Mouse (Mus musculus) heart, adult 10 weeks (tissue): ENCODE measurements around the gene Trpm7. TPM values are rescaled to one million over a fixed set of nuclear protein-coding genes. Genes with fewer than 3 reads are reported as not detected.

Source experiments
- polyA plus RNA-seq: library from polyadenylated mRNA; stranded (reverse); fragments of 350-450 nt; fragmentation: Illumina TruSeq; extraction: RNeasy Lipid Tissue Mini Kit (QIAGEN cat#74804); gene quantifications from one replicate; pipeline ENCODE4 v1.2.3, GENCODE M21; 2014; ENCODE audit warnings: low read depth, low replicate concordance

Gene Trpm7
- polyA plus RNA-seq, result 32.4 TPM

DNA sequence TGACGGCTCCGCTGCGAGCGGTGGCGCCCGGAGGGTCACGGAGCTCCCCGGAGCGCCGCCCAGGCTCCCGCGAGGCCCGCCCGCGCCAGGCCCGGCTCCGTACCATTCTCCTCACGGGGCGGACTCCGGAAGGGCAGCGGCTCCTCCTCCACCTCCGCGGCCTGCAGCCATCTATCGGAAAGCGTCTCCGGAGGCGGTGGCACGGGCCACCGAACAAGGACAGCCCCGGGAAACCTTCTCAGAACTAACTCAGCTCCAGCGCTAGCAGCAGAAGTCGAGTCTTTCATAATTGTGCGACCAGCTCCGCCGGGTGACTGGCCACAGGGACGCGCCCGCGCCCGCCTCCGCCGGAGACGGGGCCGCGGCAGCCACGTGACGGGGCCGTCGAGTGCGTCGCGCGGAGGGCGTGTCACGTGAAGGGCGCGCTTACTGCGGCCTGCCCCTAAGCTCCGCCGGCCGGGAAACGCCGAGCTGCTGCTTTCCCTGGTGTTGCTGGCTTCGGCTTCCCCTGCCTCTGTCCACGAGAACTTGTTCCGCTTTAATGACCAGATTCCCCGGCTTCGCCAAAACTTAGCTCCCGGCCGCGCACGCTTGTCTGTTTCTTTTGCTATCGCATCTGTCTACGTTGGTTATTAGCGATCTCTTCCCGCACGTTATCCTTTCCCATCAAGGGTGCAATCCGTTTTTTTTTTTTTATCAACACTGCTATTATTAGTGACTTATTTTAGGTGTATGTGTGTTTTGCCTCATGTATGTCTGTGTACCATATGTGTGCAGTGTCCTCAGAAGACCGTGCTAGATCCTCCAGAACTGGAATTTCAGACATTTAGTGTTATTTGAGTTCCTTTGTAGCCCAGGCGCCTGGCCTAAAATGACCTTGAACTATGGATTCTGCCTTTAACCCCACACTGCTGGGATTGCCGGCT lies at the start of gene Trpm7:
TSS of gene Trpm7 (minus strand) at position 360 of the 926 bp plus-strand sequence.

DNA sequence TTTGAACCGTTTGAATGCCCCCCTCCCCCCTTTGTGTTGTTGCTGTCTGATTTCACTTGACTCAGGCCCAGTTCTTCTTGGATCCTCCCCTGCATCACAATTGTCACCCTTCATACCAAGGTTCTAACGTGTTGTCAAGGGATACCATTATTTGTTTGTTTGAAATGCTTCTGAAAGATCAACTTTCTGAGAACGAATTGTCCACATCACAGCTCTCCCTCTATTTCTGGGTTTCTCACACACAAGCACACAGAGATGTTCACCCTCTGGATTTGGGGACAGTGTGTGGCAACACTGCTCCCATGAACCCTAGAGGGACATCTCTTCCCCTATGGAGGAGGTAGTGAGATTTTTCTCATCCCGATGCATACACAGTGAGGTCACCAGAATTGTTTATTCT lies 92.7 kb downstream of the Trpm7 start, which contains the start of gene Usp50:
TSS of gene Usp50 (minus strand) at position 101 of the 400 bp plus-strand sequence.

Other genes with a start within 250 kb of the Trpm7 start
- gene Gabpb1, start 199.9 kb downstream of the Trpm7 start, polyA plus RNA-seq, result 12.1 TPM
- 26.4 TPM for gene Usp8, start 168.9 kb downstream of the Trpm7 start, polyA plus RNA-seq
- gene Usp50, start 92.8 kb downstream of the Trpm7 start, polyA plus RNA-seq, result 0.94 TPM
- 41.3 TPM for gene Sppl2a, start 57.0 kb upstream of the Trpm7 start, polyA plus RNA-seq
- 7.1 TPM for gene Ap4e1, start 132.5 kb upstream of the Trpm7 start, polyA plus RNA-seq
- 22.1 TPM for gene Blvra, start 194.4 kb upstream of the Trpm7 start, polyA plus RNA-seq